Mouse (Mus musculus) lung, postnatal 0 days (tissue): ENCODE results near the gene Pole. TPM values are rescaled to one million over a fixed set of nuclear protein-coding genes. Genes with fewer than 3 reads are reported as not detected.

ENCODE experiments used
- ATAC-seq: fragments of 200-750 bp; cut with Nextera tagmentation; 2 replicates; pipeline ENCODE4 v1.8.0; 2017; ENCODE audit warnings: moderate library complexity
- DNase-seq: peaks from one replicate; pipeline ENCODE4 v3.0.0-alpha.2; 2016; ENCODE audit warnings: low spot score
- H3K27ac ChIP-seq: fragments of 300-500 bp; sonication (generic); 2 replicates; pipeline ENCODE4 v1.5.1; 2014; ENCODE audit warnings: antibody characterized with exemption, mild to moderate bottlenecking, low read length, mixed read lengths
- H3K27me3 ChIP-seq: fragments of 300-500 bp; sonication (generic); replicated peaks from 2 replicates; pipeline ENCODE4 v1.6.1; 2014; ENCODE audit warnings: low read length, mixed read lengths; ENCODE audit not compliant: insufficient read depth
- H3K36me3 ChIP-seq: fragments of 300-500 bp; sonication (generic); 2 replicates; pipeline ENCODE4 v1.6.1; 2014; ENCODE audit warnings: low read length, mixed read lengths; ENCODE audit not compliant: insufficient read depth
- H3K4me1 ChIP-seq: fragments of 300-500 bp; sonication (generic); 2 replicates; pipeline ENCODE4 v1.6.1; 2014; ENCODE audit warnings: antibody characterized with exemption, low read depth, low read length, mixed read lengths; ENCODE audit not compliant: insufficient read depth
- H3K4me2 ChIP-seq: fragments of 300-500 bp; sonication (generic); replicated peaks from 2 replicates; pipeline ENCODE4 v1.6.1; 2014; ENCODE audit warnings: low read depth, mild to moderate bottlenecking, low read length, moderate library complexity, mixed read lengths
- H3K4me3 ChIP-seq: fragments of 300-500 bp; sonication (generic); 2 replicates; pipeline ENCODE4 v1.5.1; 2014; ENCODE audit warnings: low read depth, low read length
- H3K9ac ChIP-seq: fragments of 300-500 bp; sonication (generic); replicated peaks from 2 replicates; pipeline ENCODE4 v1.6.1; 2014; ENCODE audit warnings: low read depth, mild to moderate bottlenecking
- H3K9me3 ChIP-seq: fragments of 300-500 bp; sonication (generic); 2 replicates; pipeline ENCODE4 v1.6.1; 2016; ENCODE audit warnings: low read length, mixed read lengths
- CTCF ChIP-seq: IDR thresholded peaks from 2 replicates; pipeline ENCODE4 v1.5.1; 2016; ENCODE audit warnings: antibody characterized with exemption, mild to moderate bottlenecking
- EP300 ChIP-seq: IDR thresholded peaks from 2 replicates; pipeline ENCODE4 v1.6.1; 2016; ENCODE audit warnings: antibody characterized with exemption, mild to moderate bottlenecking, control low read depth
- WGBS: fragments of 180-500 bp; shearing (Covaris S2); extraction: QIAGEN DNeasy Blood & Tissue Kit; methylation state at CpG from one replicate; pipeline ENCODE4 v1.1.7; 2014; 5-methylcytosine and 5-hydroxymethylcytosine counted together
- polyA plus RNA-seq: library from polyadenylated mRNA; unstranded; fragments of >200 nt; fragmentation: Nextera tagmentation; extraction: Ambion mirVana; gene quantifications from 2 replicates; pipeline ENCODE4 v1.2.1, GENCODE M21; 2015

The Pole gene
- polyA plus RNA-seq, 1 experiment from 2014 or later = 2.2 TPM

DNA sequence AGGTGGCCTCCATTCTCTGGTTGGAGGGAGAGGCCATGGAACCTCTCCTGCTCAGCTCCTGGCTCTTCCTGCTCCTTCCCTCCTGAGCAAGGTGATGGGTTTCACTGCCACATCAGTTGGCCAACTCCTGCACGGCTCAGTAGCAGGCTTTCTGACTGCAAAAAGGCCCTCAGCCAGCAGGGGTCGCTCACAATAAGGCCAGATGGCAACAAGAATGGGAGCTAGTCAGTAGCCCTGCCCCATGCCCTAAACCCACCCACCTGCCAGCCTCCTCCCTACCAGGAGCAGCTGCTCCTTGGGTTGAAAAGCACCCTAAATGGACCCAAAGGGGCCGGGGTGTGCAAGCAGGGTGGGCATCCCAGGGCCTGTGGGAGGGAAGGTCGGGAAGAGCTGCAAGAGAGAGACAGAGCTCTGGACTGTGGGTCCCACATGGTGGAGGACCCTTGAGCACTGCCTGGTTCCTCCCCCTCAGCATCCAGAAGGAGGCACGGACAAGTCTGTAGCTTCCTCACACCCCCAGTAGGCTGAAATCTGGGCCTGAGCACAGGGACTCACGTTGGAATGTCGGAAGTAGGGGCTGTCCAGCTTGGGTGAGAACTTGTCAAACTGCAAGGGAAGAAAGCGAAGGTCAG is 90.8 kb downstream of the Pole start:
- peak; percentile 32 for DNase-seq
- Histone ChIP-seq H3K9me3 (no peaks in the 10 kb centered on the region), H3K4me2 (no peak overlapping the region), H3K27ac (no peak overlapping the region), H3K4me3 (no peak overlapping the region), H3K27me3 (no peaks in the 10 kb centered on the region), H3K4me1 (no peaks in the 10 kb centered on the region), H3K36me3 (peaks cover 16% of the 10 kb centered on the region; the same call in 1 of the 2 replicates), H3K9ac (no peak overlapping the region)
- TF ChIP-seq EP300 = no peak
- TF ChIP-seq CTCF = peak; percentile 80
- WGBS = 54% methylated on average over 8 of the region's 8 CpGs
- ATAC-seq = peak; percentile 34; the same call in 1 of the 2 replicates

DNA sequence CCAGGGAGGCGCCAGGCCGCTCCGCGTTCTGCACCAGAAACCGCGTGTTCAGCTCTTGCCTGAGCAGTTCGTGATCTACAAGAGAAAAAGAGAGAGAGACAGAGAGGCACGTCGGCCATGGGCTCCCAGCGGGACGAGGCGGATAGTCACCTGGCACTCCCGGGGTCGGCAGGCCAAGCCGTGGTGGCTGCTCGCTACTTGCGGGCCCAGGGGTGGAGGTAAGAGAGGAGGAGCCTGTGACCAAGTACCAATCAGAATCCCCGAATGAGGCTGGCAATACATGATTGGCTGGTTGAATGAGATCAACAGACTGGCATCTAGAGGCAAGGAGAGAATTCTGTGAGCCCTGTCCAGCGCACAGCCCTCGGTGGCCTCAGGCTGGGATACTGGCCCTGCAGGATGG is 92.1 kb downstream of the Pole start:
- H3K4me3 ChIP-seq = no peak overlapping the region
- no peak for DNase-seq
- no peaks in the 10 kb centered on the region for H3K4me1 ChIP-seq
- no peak for TF ChIP-seq EP300
- no peak for TF ChIP-seq CTCF
- no peak overlapping the region for H3K27ac ChIP-seq
- H3K9ac ChIP-seq = no peak overlapping the region
- no peak overlapping the region for H3K4me2 ChIP-seq
- WGBS = 54% methylated on average over 20 of the region's 20 CpGs
- H3K9me3 ChIP-seq = no peaks in the 10 kb centered on the region
- peak; percentile 19; the same call in 1 of the 2 replicates for ATAC-seq
- 0 out of 2 replicates have a peak, but pooled peaks cover 12% of the 10 kb centered on the region for H3K36me3 ChIP-seq
- H3K27me3 ChIP-seq = no peaks in the 10 kb centered on the region

DNA sequence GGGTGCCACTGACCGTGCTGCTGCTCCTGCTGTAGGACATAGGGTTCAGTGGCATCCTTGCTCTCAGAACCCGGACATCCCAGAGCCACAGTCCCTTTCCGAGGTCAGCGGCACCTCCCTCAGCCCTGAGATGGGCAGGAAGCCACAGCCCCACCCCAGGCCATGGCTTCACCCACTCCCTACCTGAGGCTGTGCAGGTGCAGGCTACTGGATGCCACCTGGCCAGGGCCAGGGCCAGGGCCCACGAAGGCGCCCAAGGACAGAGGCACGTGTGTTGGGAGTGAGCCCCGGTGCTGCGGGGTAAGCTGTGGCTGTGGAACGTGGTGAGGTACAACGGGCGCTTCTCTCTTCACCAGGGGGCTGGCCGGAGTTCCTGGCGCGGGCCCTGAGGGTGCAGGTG is 93.0 kb downstream of the Pole start:
- no peak overlapping the region for H3K4me3 ChIP-seq
- H3K4me2 ChIP-seq = no peak overlapping the region
- H3K4me1 ChIP-seq = no peaks in the 10 kb centered on the region
- 0 out of 2 replicates have a peak, but pooled peaks cover 12% of the 10 kb centered on the region for H3K36me3 ChIP-seq
- 87% methylated on average over 15 of the region's 15 CpGs for WGBS
- no peak for ATAC-seq
- DNase-seq = no peak
- H3K27ac ChIP-seq = no peak overlapping the region
- H3K9me3 ChIP-seq = no peaks in the 10 kb centered on the region
- no peaks in the 10 kb centered on the region for H3K27me3 ChIP-seq
- TF ChIP-seq CTCF (no peak), EP300 (no peak)
- no peak overlapping the region for H3K9ac ChIP-seq

DNA sequence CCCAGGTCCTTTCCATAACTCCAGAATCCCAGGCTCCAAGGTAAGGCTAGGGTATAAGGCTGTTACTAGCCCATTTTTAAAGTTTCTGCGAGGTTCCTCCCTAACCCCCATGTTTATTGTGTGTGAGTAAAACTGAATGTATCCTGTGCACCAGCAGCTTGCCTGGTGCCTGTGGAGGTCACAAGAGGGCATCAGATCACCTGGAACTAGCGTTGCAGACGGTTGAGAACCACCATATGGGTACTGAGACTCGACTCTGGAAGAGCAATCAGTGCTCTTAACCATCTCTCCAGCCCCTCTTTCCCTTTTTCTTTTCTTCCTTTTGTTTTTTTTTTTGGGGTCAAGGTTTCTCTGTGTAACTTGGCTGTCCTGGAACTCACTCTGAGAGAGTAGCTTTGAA is 93.7 kb downstream of the Pole start:
- no peak for DNase-seq
- no peak for TF ChIP-seq CTCF
- no peak for TF ChIP-seq EP300
- Histone ChIP-seq H3K4me1 (no peaks in the 10 kb centered on the region), H3K27me3 (no peaks in the 10 kb centered on the region), H3K36me3 (0 out of 2 replicates have a peak, but pooled peaks cover 12% of the 10 kb centered on the region), H3K4me2 (no peak overlapping the region), H3K4me3 (no peak overlapping the region), H3K9me3 (no peaks in the 10 kb centered on the region), H3K27ac (no peak overlapping the region), H3K9ac (no peak overlapping the region)
- WGBS = 87% methylated on average over 4 of the region's 4 CpGs
- ATAC-seq = no peak

DNA sequence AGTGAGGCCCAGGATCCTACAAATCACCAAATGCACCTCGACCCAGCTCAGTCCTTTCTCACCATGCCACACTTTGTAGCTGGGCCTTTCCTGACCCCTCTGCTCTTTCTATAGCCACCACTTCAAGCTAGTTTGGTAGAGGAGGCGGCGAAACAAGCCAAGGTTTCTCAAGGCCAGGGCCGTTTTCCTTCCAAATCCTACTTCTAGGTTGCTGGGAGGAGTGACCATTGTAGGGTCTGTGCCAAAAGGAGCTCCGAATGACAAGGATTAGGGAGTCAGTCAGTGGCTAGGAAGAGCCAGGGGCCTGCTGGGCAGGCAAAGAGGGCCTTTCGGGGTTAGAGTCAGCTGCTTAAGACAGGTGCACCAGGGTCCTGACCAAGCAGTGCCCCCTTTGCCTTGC is 98.4 kb downstream of the Pole start:
- peaks cover 5% of the 10 kb centered on the region; the same call in 1 of the 2 replicates for H3K4me1 ChIP-seq
- H3K27me3 ChIP-seq = 0 out of 2 replicates have a peak, but pooled peaks cover 3% of the 10 kb centered on the region
- no peak overlapping the region for H3K4me3 ChIP-seq
- 84% methylated on average over 6 of the region's 6 CpGs for WGBS
- no peaks in the 10 kb centered on the region for H3K9me3 ChIP-seq
- no peak overlapping the region for H3K27ac ChIP-seq
- H3K4me2 ChIP-seq = no peak overlapping the region
- TF ChIP-seq EP300 (no peak), CTCF (no peak)
- H3K9ac ChIP-seq = no peak overlapping the region
- DNase-seq (no peak), ATAC-seq (no peak)
- no peaks in the 10 kb centered on the region for H3K36me3 ChIP-seq

DNA sequence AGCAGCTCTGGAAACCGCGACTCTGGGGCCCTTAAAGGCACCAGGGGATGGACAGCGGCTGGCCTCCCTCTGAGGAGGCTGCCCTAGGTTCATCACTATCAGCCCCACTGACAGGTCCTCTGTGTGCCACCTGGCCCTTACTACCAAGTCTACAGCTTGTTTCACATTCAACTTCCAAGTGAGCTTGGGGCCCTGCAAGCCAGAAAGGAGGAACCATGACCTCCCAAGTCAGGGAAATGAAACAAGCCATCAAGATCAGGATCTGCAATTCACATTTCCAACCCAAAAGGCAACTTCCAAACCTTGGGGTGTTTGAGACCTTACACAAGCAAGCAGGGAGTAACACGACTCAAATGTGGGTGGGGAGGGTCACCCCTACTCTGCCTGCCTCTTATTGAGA is 99.2 kb downstream of the Pole start:
- TF ChIP-seq CTCF = no peak
- no peak for TF ChIP-seq EP300
- Histone ChIP-seq H3K4me2 (no peak overlapping the region), H3K9me3 (no peaks in the 10 kb centered on the region), H3K4me1 (peaks cover 5% of the 10 kb centered on the region; the same call in 1 of the 2 replicates), H3K4me3 (no peak overlapping the region), H3K27ac (no peak overlapping the region), H3K9ac (no peak overlapping the region), H3K27me3 (0 out of 2 replicates have a peak, but pooled peaks cover 3% of the 10 kb centered on the region), H3K36me3 (no peaks in the 10 kb centered on the region)
- 61% methylated on average over 4 of the region's 4 CpGs for WGBS
- ATAC-seq = no peak
- DNase-seq = no peak
